Mouse (Mus musculus): ENCODE data around the gene Dmbx1. TPM values are rescaled to one million over a fixed set of nuclear protein-coding genes. Genes with fewer than 3 reads are reported as not detected.

The Dmbx1 gene
- polyA plus RNA-seq, 1 experiment from 2014 or later, result not detected

DNA sequence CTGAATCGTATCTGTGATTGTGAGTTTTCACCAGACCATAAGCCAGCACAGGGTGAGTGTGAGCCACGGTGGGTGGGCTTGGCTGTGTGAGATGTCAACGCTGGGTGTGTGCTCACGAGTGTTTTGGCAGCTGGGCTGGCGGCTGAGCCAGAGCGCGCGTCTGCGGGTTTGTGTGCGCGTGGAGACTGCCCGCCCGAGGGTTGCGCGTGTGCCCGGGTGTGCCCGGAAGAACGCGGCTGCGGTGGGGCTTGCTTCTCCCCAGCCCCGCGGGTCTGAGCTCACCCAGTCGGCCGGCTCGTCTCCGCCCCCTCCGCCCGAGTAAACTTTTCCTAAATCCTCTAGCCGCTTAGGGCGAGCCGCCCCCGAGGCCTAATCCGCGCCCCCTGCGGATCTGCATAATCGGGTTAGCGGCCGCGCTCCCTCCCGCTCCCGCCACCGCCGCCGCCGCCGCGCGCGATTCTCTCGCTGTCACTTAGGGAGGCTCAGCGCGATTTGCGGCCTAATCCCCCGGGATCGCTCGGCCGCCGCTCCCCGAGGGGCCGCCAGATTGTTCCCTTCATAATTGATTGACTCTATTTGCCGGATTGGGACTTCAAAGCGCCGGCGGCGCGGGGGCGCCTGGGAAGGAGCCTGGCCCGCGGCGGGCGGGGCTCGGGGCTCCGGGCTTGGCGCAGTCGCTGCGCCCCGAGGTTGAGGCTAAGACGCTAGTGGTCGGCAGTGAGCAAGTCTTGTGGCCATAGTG lies 23.1 kb upstream of the Dmbx1 start:
- Histone ChIP-seq H3K9ac (peak overlapping the region; percentile 65), H3K4me2 (replicated peaks) (peak overlapping the region; percentile 98), H3K4me3 (replicated peaks) (peak overlapping the region; percentile 61), H3K9me3 (no peaks in the 10 kb centered on the region), H3K27me3 (replicated peaks) (peaks cover 73% of the 10 kb centered on the region), H3K36me3 (no peaks in the 10 kb centered on the region), H3K27ac (no peak overlapping the region), H3K4me1 (replicated peaks) (peaks cover 7% of the 10 kb centered on the region; the same call in 1 of the 2 replicates)
- ATAC-seq, result peak; percentile 64
- WGBS, result under 1% methylated on average over 79 of the region's 79 CpGs

GRCm38 (mm10) chr4:115961991-115962390 lies 22.3 kb upstream of the Dmbx1 start:
- Histone ChIP-seq H3K4me2 (replicated peaks) (no peak overlapping the region), H3K9me3 (no peaks in the 10 kb centered on the region), H3K27ac (no peak overlapping the region), H3K9ac (no peak overlapping the region), H3K27me3 (replicated peaks) (peaks cover 73% of the 10 kb centered on the region), H3K4me3 (replicated peaks) (no peak overlapping the region), H3K4me1 (replicated peaks) (peaks cover 7% of the 10 kb centered on the region; the same call in 1 of the 2 replicates), H3K36me3 (no peaks in the 10 kb centered on the region)
- 15% methylated on average over 7 of the region's 7 CpGs for WGBS
- 0 out of 2 replicates have a peak, but pooled peaks have one; percentile 14 for ATAC-seq

DNA sequence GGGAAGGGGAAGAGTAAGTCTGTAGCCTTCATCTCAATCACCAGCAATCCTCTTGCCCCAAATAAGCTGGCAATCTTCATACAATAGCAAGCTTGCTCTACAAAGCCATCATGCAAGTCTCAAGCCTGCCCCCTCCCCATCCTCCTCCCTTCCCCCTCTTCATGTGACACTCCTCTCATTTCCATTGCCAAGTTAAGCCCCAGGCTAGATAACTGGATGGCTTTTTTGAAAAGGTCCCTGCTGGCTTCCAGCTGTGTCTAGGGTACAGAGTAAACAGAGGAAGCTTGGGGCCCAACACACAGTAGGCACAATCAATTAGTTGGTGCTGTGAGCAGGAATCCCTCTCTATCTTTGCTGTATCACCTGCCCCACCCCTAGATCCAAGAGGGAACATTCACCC lies 19.8 kb upstream of the Dmbx1 start:
- no peaks in the 10 kb centered on the region for H3K36me3 ChIP-seq
- no peak overlapping the region for H3K4me3 ChIP-seq (replicated peaks)
- H3K4me1 ChIP-seq (replicated peaks), result peaks cover 7% of the 10 kb centered on the region; the same call in 1 of the 2 replicates
- no peak overlapping the region for H3K9ac ChIP-seq
- no peak overlapping the region for H3K27ac ChIP-seq
- no peaks in the 10 kb centered on the region for H3K9me3 ChIP-seq
- peaks cover 76% of the 10 kb centered on the region for H3K27me3 ChIP-seq (replicated peaks)
- no peak for ATAC-seq
- H3K4me2 ChIP-seq (replicated peaks), result no peak overlapping the region

DNA sequence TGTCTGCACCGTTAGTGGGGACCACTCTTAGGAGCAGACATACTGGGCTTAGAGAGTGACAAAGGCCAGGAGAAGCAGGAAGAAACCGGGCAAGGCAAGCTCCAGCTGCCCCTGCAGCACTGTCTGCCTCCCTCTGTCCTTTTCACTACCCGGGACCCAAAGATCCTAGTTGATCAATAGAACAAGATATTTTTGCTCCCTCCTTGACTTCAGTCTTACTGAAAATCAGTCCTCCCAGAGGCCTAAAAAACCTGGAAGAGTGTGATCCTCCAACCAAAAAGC lies 15.7 kb upstream of the Dmbx1 start:
- no peaks in the 10 kb centered on the region for H3K36me3 ChIP-seq
- H3K4me2 ChIP-seq (replicated peaks), result no peak overlapping the region
- H3K27ac ChIP-seq, result no peak overlapping the region
- H3K4me1 ChIP-seq (replicated peaks), result no peaks in the 10 kb centered on the region
- 12% methylated on average over 3 of the region's 3 CpGs for WGBS
- H3K27me3 ChIP-seq (replicated peaks), result peaks cover 67% of the 10 kb centered on the region
- H3K9ac ChIP-seq, result no peak overlapping the region
- H3K4me3 ChIP-seq (replicated peaks), result no peak overlapping the region
- no peaks in the 10 kb centered on the region for H3K9me3 ChIP-seq
- ATAC-seq, result no peak

DNA sequence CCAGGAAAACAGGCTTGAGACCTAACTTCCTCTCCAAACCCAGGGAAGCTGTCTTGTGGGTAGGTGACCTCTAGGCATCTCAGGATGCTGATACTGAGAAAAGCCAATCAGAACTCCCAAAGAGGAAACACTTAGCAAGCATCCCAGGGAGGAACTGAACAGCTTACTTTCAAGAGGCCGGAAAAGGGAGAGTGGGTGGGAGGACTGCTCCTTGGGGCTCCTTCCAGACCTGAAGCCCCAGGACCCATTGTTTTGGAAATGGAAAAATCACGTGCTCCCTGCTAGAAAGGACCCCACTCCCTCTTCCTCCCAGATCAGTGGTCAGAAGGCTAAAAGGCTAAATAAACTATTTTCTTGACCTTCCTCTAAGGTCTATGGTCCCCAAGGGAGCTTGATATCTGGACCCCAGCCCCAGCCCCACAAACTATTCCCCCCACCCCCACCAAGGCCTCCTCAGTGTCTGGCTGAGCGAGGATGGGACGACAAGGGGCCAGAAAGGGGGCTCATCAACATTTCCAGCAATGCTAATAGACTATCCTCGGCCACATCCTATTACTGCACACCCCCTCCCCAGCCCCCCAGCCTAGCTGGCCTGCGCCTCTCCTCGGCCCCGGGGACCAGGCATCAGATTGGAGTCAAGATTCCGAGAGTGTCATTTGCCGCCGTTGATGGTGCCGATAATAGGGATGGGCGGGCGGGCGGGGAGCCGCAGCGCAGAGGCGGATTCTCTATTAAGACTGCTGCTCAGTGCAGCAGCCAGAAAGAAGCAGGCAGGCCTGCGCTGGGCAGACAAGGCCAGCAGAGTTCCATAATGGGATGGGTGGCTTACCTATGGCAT lies 15.1 kb upstream of the Dmbx1 start:
- Histone ChIP-seq H3K4me2 (replicated peaks) (no peak overlapping the region; the same call in 1 of the 2 replicates), H3K4me3 (replicated peaks) (no peak overlapping the region), H3K4me1 (replicated peaks) (no peaks in the 10 kb centered on the region), H3K27me3 (replicated peaks) (peaks cover 69% of the 10 kb centered on the region), H3K27ac (no peak overlapping the region), H3K36me3 (no peaks in the 10 kb centered on the region), H3K9ac (no peak overlapping the region), H3K9me3 (no peaks in the 10 kb centered on the region)
- no peak for ATAC-seq
- WGBS, result 4% methylated on average over 19 of the region's 19 CpGs

DNA sequence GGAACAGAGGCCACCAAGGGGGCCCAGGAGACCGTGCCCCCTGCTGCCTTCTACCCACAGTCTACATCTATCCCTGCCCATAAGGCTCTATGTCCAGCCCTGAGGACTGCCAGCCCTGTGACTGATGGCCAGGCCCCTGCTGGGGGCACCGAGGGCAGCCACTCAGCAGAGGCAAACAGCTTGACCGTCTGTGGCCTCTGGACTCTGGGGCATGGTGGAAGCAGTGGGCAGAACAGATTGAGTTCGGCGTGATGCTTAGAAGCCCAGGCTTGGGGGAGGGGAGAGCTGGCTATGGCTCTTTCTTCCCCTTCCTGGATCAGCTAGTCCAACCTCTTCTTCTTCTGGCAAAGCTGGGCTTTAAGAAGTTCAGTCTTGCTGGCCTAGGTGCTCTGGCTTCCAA lies 13.8 kb upstream of the Dmbx1 start:
- H3K4me3 ChIP-seq (replicated peaks), result no peak overlapping the region
- ATAC-seq, result no peak
- no peak overlapping the region for H3K4me2 ChIP-seq (replicated peaks)
- H3K4me1 ChIP-seq (replicated peaks), result no peaks in the 10 kb centered on the region
- H3K27me3 ChIP-seq (replicated peaks), result peaks cover 62% of the 10 kb centered on the region
- H3K27ac ChIP-seq, result no peak overlapping the region
- H3K36me3 ChIP-seq, result no peaks in the 10 kb centered on the region
- WGBS, result 54% methylated on average over 5 of the region's 5 CpGs
- H3K9me3 ChIP-seq, result no peaks in the 10 kb centered on the region
- no peak overlapping the region for H3K9ac ChIP-seq

GRCm38 (mm10) chr4:115952758-115953157 lies 13.0 kb upstream of the Dmbx1 start:
- H3K4me2 ChIP-seq (replicated peaks), result no peak overlapping the region
- no peak for ATAC-seq
- H3K9ac ChIP-seq, result no peak overlapping the region
- H3K4me1 ChIP-seq (replicated peaks), result no peaks in the 10 kb centered on the region
- no peak overlapping the region for H3K27ac ChIP-seq
- H3K4me3 ChIP-seq (replicated peaks), result no peak overlapping the region
- H3K27me3 ChIP-seq (replicated peaks), result peaks cover 61% of the 10 kb centered on the region
- 15% methylated on average over 6 of the region's 6 CpGs for WGBS
- H3K9me3 ChIP-seq, result no peaks in the 10 kb centered on the region
- no peaks in the 10 kb centered on the region for H3K36me3 ChIP-seq

DNA sequence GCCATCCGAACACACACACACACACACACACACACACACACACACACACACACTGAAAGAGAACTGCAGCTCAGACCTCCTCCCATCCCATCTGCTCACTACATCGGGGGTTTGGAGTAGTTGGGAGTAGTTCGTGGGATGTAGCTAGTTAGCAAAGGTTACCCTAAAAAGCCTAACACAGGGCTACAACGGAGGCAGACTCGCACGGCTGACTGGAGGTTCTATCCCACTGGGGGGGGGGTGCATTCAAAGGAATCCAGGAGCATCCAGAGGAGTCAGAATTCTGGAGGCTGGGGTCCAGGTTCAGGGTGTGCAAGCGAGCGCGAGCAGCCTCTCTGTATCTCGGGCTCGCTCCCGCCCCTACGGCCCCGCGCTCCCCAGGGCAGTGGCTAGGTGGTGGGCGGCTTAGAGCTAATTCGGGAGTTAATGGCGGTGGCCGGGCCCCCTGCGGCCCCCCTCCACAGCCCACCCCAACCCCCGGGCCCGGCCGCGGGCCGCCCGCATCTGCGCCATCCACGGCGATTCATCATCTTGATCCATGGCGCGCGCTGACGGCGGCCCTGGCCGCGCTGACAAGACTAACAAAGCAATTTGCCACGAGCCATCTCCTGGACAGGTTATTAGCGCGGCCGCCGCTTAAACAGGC lies 4.1 kb upstream of the Dmbx1 start:
- Histone ChIP-seq H3K9me3 (no peaks in the 10 kb centered on the region), H3K27ac (no peak overlapping the region), H3K36me3 (no peaks in the 10 kb centered on the region), H3K27me3 (replicated peaks) (peaks cover 85% of the 10 kb centered on the region), H3K4me1 (replicated peaks) (peaks cover 9% of the 10 kb centered on the region), H3K4me3 (replicated peaks) (no peak overlapping the region), H3K9ac (no peak overlapping the region), H3K4me2 (replicated peaks) (no peak overlapping the region; the same call in 1 of the 2 replicates)
- no peak for ATAC-seq
- under 1% methylated on average over 39 of the region's 41 CpGs for WGBS

GRCm38 (mm10) chr4:115941242-115941820 lies 1.6 kb upstream of the Dmbx1 start:
- Histone ChIP-seq H3K4me2 (replicated peaks) (no peak overlapping the region), H3K36me3 (no peaks in the 10 kb centered on the region), H3K4me3 (replicated peaks) (no peak overlapping the region), H3K9ac (no peak overlapping the region), H3K27ac (no peak overlapping the region), H3K4me1 (replicated peaks) (peaks cover 13% of the 10 kb centered on the region), H3K9me3 (no peaks in the 10 kb centered on the region), H3K27me3 (replicated peaks) (peaks cover 99% of the 10 kb centered on the region)
- no peak for ATAC-seq
- 4% methylated on average over 9 of the region's 9 CpGs for WGBS

- Histone ChIP-seq H3K4me1 (replicated peaks) (peaks cover 17% of the 10 kb centered on the region), H3K4me3 (replicated peaks) (no peak overlapping the region), H3K4me2 (replicated peaks) (no peak overlapping the region), H3K27ac (no peak overlapping the region), H3K9me3 (no peaks in the 10 kb centered on the region), H3K9ac (no peak overlapping the region), H3K27me3 (replicated peaks) (peaks cover 99% of the 10 kb centered on the region), H3K36me3 (no peaks in the 10 kb centered on the region)
- no peak for ATAC-seq
- WGBS, result 10% methylated on average over 3 of the region's 3 CpGs
Measured at GRCm38 (mm10) chr4:115940681-115941080, 955 bp upstream of the Dmbx1 start.

DNA sequence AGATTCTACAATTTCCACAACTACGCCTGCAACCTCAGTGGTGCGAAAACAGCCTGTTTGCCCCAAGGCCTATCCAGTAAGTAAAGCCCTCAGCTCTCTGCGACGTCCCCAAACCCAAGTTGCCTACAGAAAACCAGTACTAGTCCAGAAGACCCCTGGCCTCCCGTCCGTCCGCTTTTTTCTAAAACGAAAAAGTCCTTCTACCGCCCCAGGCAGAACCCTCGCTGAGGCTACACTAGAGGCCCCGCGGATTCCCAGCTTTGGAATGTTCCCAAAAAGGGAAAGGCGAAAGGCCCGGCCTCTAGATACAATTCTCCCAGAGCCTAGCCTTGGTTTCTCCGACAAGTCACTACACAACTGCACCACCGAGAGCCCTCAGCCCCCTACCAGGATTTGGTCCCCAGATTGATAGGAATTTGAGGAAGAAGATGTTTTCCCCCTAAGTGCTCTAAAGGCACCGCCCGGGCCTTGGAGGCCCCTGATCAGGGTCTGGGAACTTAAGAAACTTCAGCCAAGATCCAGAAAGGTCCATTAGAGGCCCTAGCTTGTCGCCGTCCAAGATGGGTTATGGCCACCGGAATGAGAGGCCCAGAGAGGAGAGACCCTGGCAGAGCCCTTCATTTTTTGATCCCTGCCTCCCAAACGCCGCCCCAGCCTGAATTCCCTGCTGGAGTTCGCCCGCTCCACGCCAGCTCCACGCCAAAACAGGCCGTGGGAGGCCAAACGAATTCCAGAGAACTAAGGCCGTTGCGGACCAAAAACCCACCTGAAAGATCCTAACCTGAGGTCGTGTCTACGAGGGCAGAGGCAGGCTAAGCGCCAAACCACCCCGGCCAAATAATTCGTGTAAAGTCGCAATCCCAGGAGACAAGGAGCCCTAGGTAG lies 1.2 kb downstream of the Dmbx1 start:
- no peak overlapping the region; the same call in 1 of the 2 replicates for H3K4me3 ChIP-seq (replicated peaks)
- H3K27ac ChIP-seq, result no peak overlapping the region
- 3% methylated on average over 37 of the region's 37 CpGs for WGBS
- no peak overlapping the region for H3K4me2 ChIP-seq (replicated peaks)
- H3K36me3 ChIP-seq, result no peaks in the 10 kb centered on the region
- peaks cover 14% of the 10 kb centered on the region for H3K4me1 ChIP-seq (replicated peaks)
- ATAC-seq, result no peak
- H3K9ac ChIP-seq, result no peak overlapping the region
- H3K9me3 ChIP-seq, result no peaks in the 10 kb centered on the region
- H3K27me3 ChIP-seq (replicated peaks), result peaks cover 95% of the 10 kb centered on the region

Data from intestine, embryonic 15.5 days (tissue).